Mouse (Mus musculus) forebrain, embryonic 13.5 days (tissue): ENCODE results near the gene AL607142.1. TPM values are rescaled to one million over a fixed set of nuclear protein-coding genes. Genes with fewer than 3 reads are reported as not detected.

Source experiments
- ATAC-seq: fragments of 200-750 bp; cut with Nextera tagmentation; 2 replicates; pipeline ENCODE4 v1.8.0; 2017
- H3K27ac ChIP-seq: fragments of 300-500 bp; sonication (generic); 2 replicates; pipeline ENCODE4 v1.5.1; 2015; ENCODE audit warnings: inconsistent platforms, mild to moderate bottlenecking, moderate library complexity
- H3K27me3 ChIP-seq: fragments of 300-500 bp; sonication (generic); 2 replicates; pipeline ENCODE4 v1.6.1; 2015; ENCODE audit warnings: mild to moderate bottlenecking, inconsistent platforms
- H3K36me3 ChIP-seq: fragments of 300-500 bp; sonication (generic); 2 replicates; pipeline ENCODE4 v1.6.1; 2015; ENCODE audit warnings: mild to moderate bottlenecking, inconsistent platforms; ENCODE audit not compliant: poor library complexity, severe bottlenecking
- H3K4me1 ChIP-seq: fragments of 300-500 bp; sonication (generic); 2 replicates; pipeline ENCODE4 v1.6.1; 2015; ENCODE audit warnings: inconsistent platforms
- H3K4me2 ChIP-seq: fragments of 300-500 bp; sonication (generic); 2 replicates; pipeline ENCODE4 v1.6.1; 2015; ENCODE audit warnings: inconsistent platforms, mild to moderate bottlenecking, moderate library complexity
- H3K4me3 ChIP-seq: fragments of 300-500 bp; sonication (generic); 2 replicates; pipeline ENCODE4 v1.5.1; 2015; ENCODE audit warnings: mild to moderate bottlenecking, inconsistent platforms
- H3K9ac ChIP-seq: fragments of 300-500 bp; sonication (generic); 2 replicates; pipeline ENCODE4 v1.6.1; 2015; ENCODE audit warnings: mild to moderate bottlenecking, inconsistent platforms
- H3K9me3 ChIP-seq: fragments of 300-500 bp; sonication (generic); replicated peaks from 2 replicates; pipeline ENCODE4 v1.6.1; 2016; ENCODE audit warnings: inconsistent platforms
- WGBS: fragments of 180-500 bp; shearing (Covaris S2); methylation state at CpG from one replicate; pipeline ENCODE4 v1.1.7; 2015; 5-methylcytosine and 5-hydroxymethylcytosine counted together
- polyA plus RNA-seq: library from polyadenylated mRNA; unstranded; fragments of >200 nt; fragmentation: Nextera tagmentation; extraction: Ambion mirVana; gene quantifications from 2 replicates; pipeline ENCODE4 v1.2.1, GENCODE M21; 2015

Gene AL607142.1
- polyA plus RNA-seq, 1 experiment from 2014 or later = not detected

DNA sequence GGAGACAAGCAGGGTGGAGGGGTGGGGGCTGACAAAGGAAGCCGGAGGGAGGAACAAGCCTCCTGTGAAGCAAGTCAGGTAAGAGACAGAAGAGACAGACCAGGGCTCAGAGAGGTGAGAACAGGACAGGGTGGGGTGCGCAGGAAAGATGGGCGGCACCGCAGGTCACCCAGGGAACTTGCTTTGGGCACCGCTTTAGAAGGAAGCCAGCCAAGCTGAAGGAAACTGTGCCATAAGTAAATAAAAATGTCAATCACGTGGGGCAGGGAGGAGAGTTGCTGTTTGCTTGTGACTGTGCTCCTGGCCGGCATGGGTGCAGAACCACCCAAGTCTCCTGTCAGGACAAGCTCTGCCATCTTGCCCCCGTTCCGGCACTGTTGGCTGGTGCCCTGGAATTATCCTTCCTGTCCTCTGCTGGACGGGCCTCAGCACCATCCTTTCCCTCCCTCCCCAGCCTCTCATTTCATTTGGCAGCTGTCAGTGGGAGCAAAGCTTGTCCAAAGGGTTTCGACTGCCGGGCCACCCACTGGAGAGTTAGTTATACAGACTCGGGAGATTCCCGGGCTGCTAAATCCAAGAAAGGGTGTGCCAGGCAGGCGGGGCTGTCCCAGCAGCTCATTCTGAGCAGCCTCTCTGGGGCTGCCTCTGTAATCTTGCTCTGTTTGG lies 7.2 kb downstream of the AL607142.1 start:
- WGBS = 61% methylated on average over 15 of the region's 15 CpGs
- no peaks in the 10 kb centered on the region for H3K36me3 ChIP-seq

DNA sequence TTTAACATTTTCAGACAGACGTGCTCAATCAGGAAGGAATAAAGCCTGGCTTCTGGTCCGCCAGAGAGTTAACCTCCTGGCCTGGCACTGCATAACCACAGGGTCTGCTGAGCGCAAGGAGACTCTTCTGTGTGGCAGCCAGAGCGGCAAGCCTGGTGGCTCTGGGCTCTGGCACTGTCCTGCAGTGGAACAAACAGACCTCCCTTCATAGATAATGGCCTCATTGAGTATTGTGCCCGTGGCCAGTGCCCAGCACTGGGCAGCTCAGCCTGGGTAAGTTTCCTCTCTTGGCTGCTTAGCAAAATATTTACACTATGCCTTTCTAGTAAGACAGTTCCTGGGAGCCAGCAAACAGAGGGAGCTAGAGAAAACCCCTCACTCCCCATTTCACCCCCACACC lies 9.3 kb downstream of the AL607142.1 start:
- peak; percentile 53; the same call in 1 of the 2 replicates for ATAC-seq
- no peak overlapping the region for H3K4me2 ChIP-seq
- H3K4me3 ChIP-seq = no peak overlapping the region
- no peaks in the 10 kb centered on the region for H3K36me3 ChIP-seq
- H3K9ac ChIP-seq = no peak overlapping the region
- H3K4me1 ChIP-seq = peaks cover 8% of the 10 kb centered on the region
- WGBS = 53% methylated on average over 5 of the region's 5 CpGs
- H3K9me3 ChIP-seq = no peaks in the 10 kb centered on the region
- H3K27me3 ChIP-seq = no peaks in the 10 kb centered on the region
- no peak overlapping the region for H3K27ac ChIP-seq

More for the DNA sequence above, 7.2 kb downstream of the AL607142.1 start:
- ATAC-seq = no peak
- H3K27ac ChIP-seq = no peak overlapping the region
- H3K9ac ChIP-seq = no peak overlapping the region
- H3K9me3 ChIP-seq = no peaks in the 10 kb centered on the region
- peaks cover 8% of the 10 kb centered on the region for H3K4me1 ChIP-seq
- H3K27me3 ChIP-seq = no peaks in the 10 kb centered on the region
- no peak overlapping the region for H3K4me3 ChIP-seq
- no peak overlapping the region for H3K4me2 ChIP-seq

DNA sequence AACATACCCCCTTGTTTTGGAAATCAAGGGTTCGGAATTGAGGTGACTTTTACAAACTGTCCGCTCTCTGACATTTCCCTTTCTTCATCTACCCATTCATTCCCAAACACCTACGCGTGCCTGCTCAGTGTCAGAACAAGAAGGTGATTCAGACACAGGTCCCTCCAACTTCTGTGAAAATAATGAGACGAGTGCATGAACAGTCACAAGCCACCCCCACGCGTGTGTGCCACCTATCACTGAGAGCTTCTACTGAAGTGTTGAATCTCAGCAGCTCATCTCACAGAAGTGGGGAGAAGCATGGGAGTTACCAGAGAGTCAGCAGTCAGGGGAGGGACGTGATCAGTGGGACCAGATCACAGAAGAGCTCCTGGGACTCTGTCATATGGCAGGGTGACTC lies 12.5 kb downstream of the AL607142.1 start:
- H3K9me3 ChIP-seq = no peaks in the 10 kb centered on the region
- H3K4me2 ChIP-seq = no peak overlapping the region
- WGBS = 88% methylated on average over 8 of the region's 8 CpGs
- H3K27me3 ChIP-seq = no peaks in the 10 kb centered on the region
- H3K4me1 ChIP-seq = peaks cover 8% of the 10 kb centered on the region
- no peak for ATAC-seq
- no peak overlapping the region for H3K9ac ChIP-seq
- no peaks in the 10 kb centered on the region for H3K36me3 ChIP-seq
- no peak overlapping the region for H3K27ac ChIP-seq
- H3K4me3 ChIP-seq = no peak overlapping the region

DNA sequence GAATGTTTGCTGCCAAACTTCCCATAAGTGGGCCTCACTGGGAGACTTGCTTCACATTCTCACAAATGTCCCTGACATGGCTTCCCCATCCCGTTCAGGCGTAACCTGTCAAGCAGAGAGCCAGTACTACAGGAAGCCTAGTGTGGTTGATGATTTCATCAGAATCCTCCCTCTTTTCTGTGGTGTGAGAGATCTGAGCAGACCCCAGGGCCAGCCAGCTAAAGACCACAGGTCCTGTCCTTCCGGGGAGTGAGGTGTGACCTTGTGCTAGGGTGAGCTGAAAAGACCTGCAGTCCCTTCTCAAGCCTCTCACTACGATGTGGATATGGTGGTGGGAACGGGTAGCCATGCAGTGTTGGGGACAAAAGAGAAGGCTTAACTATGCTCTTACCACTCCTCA lies 17.7 kb downstream of the AL607142.1 start:
- 88% methylated on average over 5 of the region's 5 CpGs for WGBS

DNA sequence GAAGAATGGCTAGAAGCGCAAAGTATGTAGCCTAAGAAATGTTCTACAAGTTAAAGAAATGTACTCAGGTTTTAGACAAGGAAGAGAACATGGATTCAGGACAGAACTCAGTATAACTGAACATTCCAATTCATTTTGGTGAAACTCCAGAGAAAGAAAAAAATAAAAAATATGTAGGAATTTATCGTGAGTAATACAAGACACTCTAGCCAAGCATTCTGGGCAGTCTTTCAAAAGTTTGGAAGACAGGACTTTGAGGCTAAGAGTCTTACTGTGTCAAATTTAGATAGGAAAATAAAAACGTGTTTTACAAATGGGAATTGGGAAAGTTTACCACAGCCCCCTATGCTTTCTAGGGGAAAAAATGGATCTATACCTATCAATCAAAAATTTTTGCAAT lies 18.9 kb downstream of the AL607142.1 start:
- H3K27ac ChIP-seq = no peak overlapping the region
- no peak overlapping the region for H3K4me3 ChIP-seq
- no peak overlapping the region for H3K9ac ChIP-seq
- H3K4me2 ChIP-seq = no peak overlapping the region
- 89% methylated on average over 3 of the region's 3 CpGs for WGBS
- no peak for ATAC-seq
- H3K9me3 ChIP-seq = no peaks in the 10 kb centered on the region
- H3K36me3 ChIP-seq = no peaks in the 10 kb centered on the region
- no peaks in the 10 kb centered on the region for H3K4me1 ChIP-seq
- H3K27me3 ChIP-seq = no peaks in the 10 kb centered on the region

More for the DNA sequence above, 17.7 kb downstream of the AL607142.1 start:
- H3K4me3 ChIP-seq = no peak overlapping the region
- ATAC-seq = no peak
- H3K4me1 ChIP-seq = no peaks in the 10 kb centered on the region
- no peak overlapping the region for H3K27ac ChIP-seq
- H3K36me3 ChIP-seq = no peaks in the 10 kb centered on the region
- no peak overlapping the region for H3K4me2 ChIP-seq
- H3K9me3 ChIP-seq = no peaks in the 10 kb centered on the region
- no peaks in the 10 kb centered on the region for H3K27me3 ChIP-seq
- no peak overlapping the region for H3K9ac ChIP-seq

DNA sequence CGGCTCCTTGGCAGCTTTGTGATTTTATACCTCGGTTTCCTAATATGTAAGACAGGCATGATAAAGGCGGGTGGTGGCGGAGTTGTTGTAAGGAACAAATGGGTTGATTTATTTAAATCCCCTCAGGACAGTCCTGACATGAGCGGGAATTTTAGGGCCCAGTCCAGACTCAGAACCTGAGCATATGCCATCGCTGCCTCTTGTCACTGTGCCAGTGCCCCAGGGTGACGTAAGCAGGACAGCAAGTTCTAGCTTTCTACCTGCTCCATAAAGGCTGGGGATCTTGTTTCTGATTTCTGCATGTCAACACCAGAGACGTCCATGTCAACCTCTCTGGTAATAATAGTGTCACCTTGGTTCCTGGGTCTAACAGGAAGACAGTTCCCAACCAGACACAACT lies 24.7 kb downstream of the AL607142.1 start:
- Histone ChIP-seq H3K4me3 (no peak overlapping the region), H3K4me1 (no peaks in the 10 kb centered on the region), H3K27ac (no peak overlapping the region), H3K4me2 (no peak overlapping the region), H3K27me3 (no peaks in the 10 kb centered on the region), H3K9me3 (no peaks in the 10 kb centered on the region), H3K9ac (no peak overlapping the region), H3K36me3 (no peaks in the 10 kb centered on the region)
- ATAC-seq = no peak
- 86% methylated on average over 8 of the region's 8 CpGs for WGBS

DNA sequence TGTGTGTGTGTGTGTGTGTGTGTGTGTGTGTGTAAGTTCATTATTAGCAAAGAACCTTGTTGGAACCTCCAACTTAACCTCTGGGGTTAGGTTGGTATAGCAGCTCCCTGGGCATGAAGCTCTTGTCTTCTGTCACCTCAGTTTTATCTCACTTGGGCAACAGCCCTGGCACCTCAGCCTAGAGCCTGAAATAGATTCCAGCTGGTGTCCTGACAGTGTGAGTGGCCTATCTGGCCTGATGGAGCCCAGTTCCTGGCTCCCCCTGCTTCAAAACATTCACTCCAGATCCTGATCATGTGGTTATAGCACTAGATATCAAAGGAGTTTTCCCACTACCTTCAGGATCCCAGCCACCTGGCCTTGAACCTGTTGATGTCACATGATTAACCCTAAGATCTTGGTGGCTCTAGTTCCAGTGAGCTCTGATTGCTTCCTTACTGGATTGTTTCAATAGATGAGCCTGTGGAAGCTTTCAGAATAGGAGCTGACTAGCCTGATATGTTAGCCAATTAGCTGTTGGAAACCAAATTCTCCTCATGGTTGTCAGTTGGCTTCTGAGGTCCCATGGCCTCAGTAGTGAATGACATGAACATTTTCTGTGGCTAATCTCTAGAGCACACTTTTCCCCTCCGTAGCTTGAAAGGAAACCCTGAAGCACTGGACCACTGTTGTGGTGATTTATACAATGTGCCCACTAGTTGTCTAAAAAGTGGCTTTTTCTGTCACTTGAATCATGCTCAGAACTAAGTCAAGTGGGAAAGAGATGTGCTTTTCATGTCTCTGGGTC lies 27.4 kb downstream of the AL607142.1 start:
- H3K4me3 ChIP-seq = no peak overlapping the region
- ATAC-seq = no peak
- H3K4me2 ChIP-seq = no peak overlapping the region
- no peaks in the 10 kb centered on the region for H3K36me3 ChIP-seq
- H3K27ac ChIP-seq = no peak overlapping the region
- no peaks in the 10 kb centered on the region for H3K9me3 ChIP-seq
- H3K4me1 ChIP-seq = no peaks in the 10 kb centered on the region
- 90% methylated on average over 1 of the region's 1 CpGs for WGBS
- H3K27me3 ChIP-seq = no peaks in the 10 kb centered on the region
- no peak overlapping the region for H3K9ac ChIP-seq

DNA sequence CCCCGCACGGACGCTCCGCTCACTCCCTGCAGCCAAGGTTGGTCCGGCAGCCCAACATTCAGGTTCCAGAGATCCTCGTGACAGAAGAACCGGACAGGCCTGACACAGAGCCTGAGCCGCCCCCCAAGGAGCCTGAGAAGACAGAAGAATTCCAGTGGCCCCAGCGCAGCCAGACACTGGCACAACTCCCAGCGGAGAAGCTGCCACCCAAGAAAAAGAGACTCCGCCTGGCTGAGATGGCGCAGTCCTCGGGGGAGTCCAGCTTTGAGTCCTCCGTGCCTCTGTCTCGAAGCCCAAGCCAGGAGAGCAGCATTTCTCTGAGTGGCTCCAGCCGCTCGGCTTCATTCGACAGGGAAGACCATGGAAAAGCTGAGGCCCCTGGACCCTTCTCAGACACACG lies 32.1 kb downstream of the AL607142.1 start:
- no peaks in the 10 kb centered on the region; the same call in 1 of the 2 replicates for H3K36me3 ChIP-seq
- H3K4me2 ChIP-seq = no peak overlapping the region
- H3K9ac ChIP-seq = no peak overlapping the region
- H3K9me3 ChIP-seq = peaks cover 13% of the 10 kb centered on the region
- no peak overlapping the region for H3K4me3 ChIP-seq
- no peaks in the 10 kb centered on the region for H3K27me3 ChIP-seq
- WGBS = 89% methylated on average over 19 of the region's 19 CpGs
- no peak for ATAC-seq
- H3K27ac ChIP-seq = no peak overlapping the region
- H3K4me1 ChIP-seq = no peaks in the 10 kb centered on the region

DNA sequence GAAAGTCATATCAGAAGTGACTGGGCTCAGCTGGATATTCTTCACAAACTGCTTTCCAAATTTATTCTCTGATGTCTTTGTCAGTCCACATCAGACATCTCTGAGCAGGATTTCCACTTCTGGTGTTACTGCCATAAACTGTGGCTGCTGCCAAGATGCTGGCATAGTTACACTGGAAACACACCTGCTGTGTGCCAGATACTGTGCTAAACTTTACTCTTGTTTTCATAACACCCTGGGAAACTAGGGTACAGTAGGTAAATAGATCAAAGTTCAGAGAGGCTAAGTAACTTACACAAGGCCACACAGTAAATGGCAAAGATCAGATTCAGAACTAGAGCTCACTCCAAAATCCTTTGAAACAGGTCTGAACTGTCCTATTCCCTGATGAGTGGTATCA lies 36.4 kb downstream of the AL607142.1 start:
- Histone ChIP-seq H3K9me3 (peaks cover 13% of the 10 kb centered on the region), H3K4me3 (no peak overlapping the region), H3K27ac (no peak overlapping the region), H3K36me3 (no peaks in the 10 kb centered on the region; the same call in 1 of the 2 replicates), H3K4me2 (no peak overlapping the region), H3K4me1 (no peaks in the 10 kb centered on the region), H3K27me3 (no peaks in the 10 kb centered on the region), H3K9ac (no peak overlapping the region)
- ATAC-seq = no peak

DNA sequence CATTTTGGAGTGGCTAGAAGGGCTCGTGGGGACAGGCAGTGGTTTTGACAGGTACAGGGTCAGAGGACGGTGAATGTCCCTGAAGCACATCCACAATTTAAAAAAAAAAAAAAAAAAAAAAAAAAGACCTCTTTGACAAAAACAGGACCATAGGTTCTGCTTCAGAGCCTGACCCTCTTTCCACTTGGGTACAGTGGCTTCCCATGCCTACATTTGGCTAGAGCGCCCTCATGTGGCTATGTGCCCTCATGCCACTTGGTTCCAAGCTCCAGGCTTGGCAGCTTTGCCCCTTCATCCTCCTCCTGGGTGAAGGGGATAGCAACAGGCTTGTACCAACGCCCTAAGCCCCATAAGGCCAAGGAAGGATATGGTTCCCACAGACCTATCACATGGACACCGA lies 39.8 kb downstream of the AL607142.1 start:
- no peaks in the 10 kb centered on the region for H3K9me3 ChIP-seq
- ATAC-seq = 0 out of 2 replicates have a peak, but pooled peaks have one; percentile 19
- no peak overlapping the region for H3K4me3 ChIP-seq
- no peaks in the 10 kb centered on the region for H3K4me1 ChIP-seq
- 51% methylated on average over 5 of the region's 5 CpGs for WGBS
- no peaks in the 10 kb centered on the region for H3K36me3 ChIP-seq
- no peaks in the 10 kb centered on the region for H3K27me3 ChIP-seq
- no peak overlapping the region for H3K27ac ChIP-seq
- H3K9ac ChIP-seq = no peak overlapping the region
- H3K4me2 ChIP-seq = no peak overlapping the region

DNA sequence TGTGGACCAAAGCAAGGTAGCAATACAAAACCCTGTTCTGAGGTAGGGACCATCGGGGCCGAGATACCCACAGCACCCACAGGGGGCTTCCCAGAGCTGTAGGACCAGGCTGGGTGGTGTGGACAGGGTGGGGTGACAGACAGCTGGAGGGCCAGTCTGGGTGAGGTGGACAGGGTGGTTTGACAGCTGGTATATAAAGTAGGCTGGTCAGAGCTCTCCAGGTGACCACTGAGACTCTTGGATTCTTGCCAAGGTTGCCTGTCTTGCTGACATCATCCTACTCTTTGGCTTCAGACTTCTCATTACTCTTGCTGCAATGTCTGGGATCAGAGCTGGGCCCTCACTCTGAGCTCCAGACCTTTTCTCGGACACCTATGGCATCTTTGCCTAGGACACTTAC lies 41.6 kb downstream of the AL607142.1 start:
- no peaks in the 10 kb centered on the region for H3K36me3 ChIP-seq
- 88% methylated on average over 3 of the region's 3 CpGs for WGBS
- H3K27me3 ChIP-seq = no peaks in the 10 kb centered on the region
- H3K27ac ChIP-seq = no peak overlapping the region
- ATAC-seq = no peak
- no peak overlapping the region for H3K4me2 ChIP-seq
- no peak overlapping the region for H3K4me3 ChIP-seq
- no peaks in the 10 kb centered on the region for H3K9me3 ChIP-seq
- no peak overlapping the region for H3K9ac ChIP-seq
- no peaks in the 10 kb centered on the region for H3K4me1 ChIP-seq

DNA sequence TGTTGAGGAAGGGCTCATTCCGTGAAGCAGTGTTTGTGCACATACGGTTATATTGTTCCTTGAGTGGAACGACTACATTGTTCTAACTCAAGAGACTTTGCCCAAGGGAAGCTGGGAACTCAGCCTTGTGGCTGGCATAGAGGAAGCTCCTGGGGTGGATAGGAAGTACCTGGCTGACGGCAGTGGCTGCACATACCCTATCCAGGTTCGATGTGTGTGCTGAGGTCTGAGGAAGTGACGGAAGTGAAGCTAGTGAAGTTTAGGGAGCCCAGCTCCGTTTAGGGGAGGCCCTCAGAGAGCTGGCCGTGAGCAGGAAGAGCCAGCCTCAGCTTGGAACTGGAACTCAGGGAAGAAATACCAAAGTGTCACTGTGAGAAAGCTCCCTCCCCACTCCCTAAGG lies 43.0 kb downstream of the AL607142.1 start:
- ATAC-seq = no peak
- no peak overlapping the region for H3K9ac ChIP-seq
- H3K36me3 ChIP-seq = no peaks in the 10 kb centered on the region
- no peaks in the 10 kb centered on the region for H3K27me3 ChIP-seq
- 83% methylated on average over 8 of the region's 8 CpGs for WGBS
- H3K9me3 ChIP-seq = no peaks in the 10 kb centered on the region
- H3K4me1 ChIP-seq = no peaks in the 10 kb centered on the region
- H3K27ac ChIP-seq = no peak overlapping the region
- H3K4me3 ChIP-seq = no peak overlapping the region
- H3K4me2 ChIP-seq = no peak overlapping the region
